Mouse (Mus musculus) embryonic stem cell, embryonic (primary cell): ENCODE measurements at regions not wholly inside any gene's neighbourhood (a gene's known extent, or its start where the extent isn't known, plus 50 kb on each side); places are given as distances from the start of the nearest gene placed in this dataset.
"Not testable (repeated sequence)": the region's sequence is repeated elsewhere in the genome, so short reads cannot be mapped to it uniquely, and the experiment has no call there.

Source experiments
- CTCF ChIA-PET, 4 experiments: fragments of 300-600 bp in 2 of 4; fragments of 350-600 bp in 2 of 4; sonication (Branson Sonifier 250); formaldehyde crosslinking; loops; one replicate each; lab custom pipeline; 2022; ENCODE audit warnings: inconsistent platforms in 2 of 4; lab: Charles Lee
- POLR2A ChIA-PET, 4 experiments: fragments of 300-600 bp in 2 of 4; fragments of 350-600 bp in 2 of 4; sonication (Branson Sonifier 250); formaldehyde crosslinking; loops; one replicate each; lab custom pipeline; 2022; ENCODE audit warnings: antibody characterized with exemption in 4 of 4, inconsistent platforms in 1 of 4; lab: Charles Lee

- ChIA-PET POLR2A (no interaction called here), CTCF (no interaction called here)
Observed at GRCm38 (mm10) chr10:72298824-72299551, 355.7 kb upstream of the Zwint start.

DNA sequence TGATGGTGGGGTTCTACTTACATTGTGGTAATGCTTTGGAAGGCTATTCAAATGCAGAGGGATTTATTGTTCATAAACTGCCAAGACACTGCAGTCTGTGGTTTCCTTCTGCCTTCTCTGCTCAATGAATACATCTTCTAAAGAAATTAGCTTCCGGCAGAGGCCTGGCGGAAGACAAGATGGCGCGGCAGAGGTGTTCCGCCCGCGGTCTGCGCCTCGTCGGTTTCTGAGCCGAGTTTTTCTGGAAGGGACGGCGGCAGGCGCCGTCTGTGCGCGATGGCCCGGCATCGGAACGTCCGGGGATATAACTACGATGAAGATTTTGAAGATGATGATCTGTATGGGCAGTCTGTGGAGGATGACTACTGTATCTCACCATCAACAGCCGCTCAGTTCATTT, 345.6 kb upstream of the Zwint start:
- CTCF ChIA-PET, POLR2A ChIA-PET: not testable (repeated sequence)

DNA sequence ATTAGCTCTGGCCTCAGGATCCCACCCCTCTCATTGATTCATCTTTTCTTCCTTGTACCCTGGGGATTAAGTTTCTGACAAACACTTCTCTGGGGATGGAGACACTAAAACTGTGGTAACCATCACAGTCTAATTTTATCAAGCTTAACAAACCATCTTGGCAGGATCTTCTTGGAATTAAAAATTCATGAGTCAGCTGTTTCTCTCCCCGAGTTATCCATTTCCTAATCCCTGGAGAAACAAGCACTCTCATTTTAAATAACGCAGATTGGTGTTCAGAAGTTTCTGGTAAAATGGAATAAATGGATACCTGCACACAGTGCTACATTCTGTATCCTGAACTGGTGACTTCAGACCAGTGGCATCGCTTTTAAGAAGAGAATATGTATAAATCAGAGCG, 336.3 kb upstream of the Zwint start:
- POLR2A ChIA-PET, result no interaction called here
- CTCF ChIA-PET, result no interaction called here

GRCm38 (mm10) chr10:72320307-72320706, 334.3 kb upstream of the Zwint start:
- ChIA-PET POLR2A (no interaction called here), CTCF (no interaction called here)

DNA sequence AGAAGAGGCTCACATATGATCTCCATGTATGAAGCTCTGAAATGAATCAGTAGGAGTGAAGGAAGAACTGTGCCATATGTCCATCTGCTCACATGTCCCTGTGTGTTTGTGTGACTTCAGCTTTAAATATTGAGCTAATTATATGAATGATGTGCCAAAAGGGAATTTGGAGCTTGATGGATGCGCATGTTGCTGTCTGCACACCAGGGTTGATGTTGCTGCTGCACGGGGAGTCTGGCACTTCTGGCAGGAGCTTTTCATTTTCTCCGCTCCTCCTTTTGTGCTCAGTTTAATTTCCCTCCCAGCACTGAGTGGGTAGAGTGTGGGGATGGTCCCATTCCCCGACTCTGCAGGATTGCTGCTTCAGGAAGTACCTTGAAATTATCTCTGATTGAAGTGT, 328.0 kb upstream of the Zwint start:
- ChIA-PET CTCF (no interaction called here), POLR2A (no interaction called here)

GRCm38 (mm10) chr10:72347253-72347652, 307.4 kb upstream of the Zwint start:
- POLR2A ChIA-PET, result no interaction called here
- CTCF ChIA-PET, result no interaction called here

GRCm38 (mm10) chr10:72347949-72348663, 306.5 kb upstream of the Zwint start:
- ChIA-PET CTCF (no interaction called here), POLR2A (no interaction called here)

GRCm38 (mm10) chr10:72352810-72353209, 301.8 kb upstream of the Zwint start:
- CTCF ChIA-PET, result no interaction called here
- POLR2A ChIA-PET, result no interaction called here

- POLR2A ChIA-PET, result no interaction called here
Observed at GRCm38 (mm10) chr10:72353515-72353914, 301.1 kb upstream of the Zwint start.

GRCm38 (mm10) chr10:72383351-72383750, 271.3 kb upstream of the Zwint start:
- ChIA-PET CTCF (no interaction called here), POLR2A (no interaction called here)

More at GRCm38 (mm10) chr10:72353515-72353914, 301.1 kb upstream of the Zwint start:
- CTCF ChIA-PET, result no interaction called here

- ChIA-PET CTCF (no interaction called here), POLR2A (no interaction called here)
Observed at GRCm38 (mm10) chr10:72384826-72385225, 269.8 kb upstream of the Zwint start.

- ChIA-PET POLR2A (no interaction called here), CTCF (interaction anchor here (0.6 to 1.7 kb wide), 13 partner anchors 89 to 1091 kb away, joined by 3 to 11 read pairs (median 4); no protein-coding TSS in a partner anchor)
Observed at GRCm38 (mm10) chr10:72391397-72391796, 263.2 kb upstream of the Zwint start.

- POLR2A ChIA-PET, result interaction anchor here in 1 of 4 experiments (0.6 kb wide), 1 partner anchor 123 kb away, joined by 3 read pairs; no protein-coding TSS in a partner anchor
- CTCF ChIA-PET, result interaction anchor here in 2 of 4 experiments (0.5 to 0.7 kb wide), 3 partner anchors 401 to 988 kb away, joined by 3 read pairs; no protein-coding TSS in a partner anchor
Observed at GRCm38 (mm10) chr10:72393279-72394041, 261.2 kb upstream of the Zwint start.

DNA sequence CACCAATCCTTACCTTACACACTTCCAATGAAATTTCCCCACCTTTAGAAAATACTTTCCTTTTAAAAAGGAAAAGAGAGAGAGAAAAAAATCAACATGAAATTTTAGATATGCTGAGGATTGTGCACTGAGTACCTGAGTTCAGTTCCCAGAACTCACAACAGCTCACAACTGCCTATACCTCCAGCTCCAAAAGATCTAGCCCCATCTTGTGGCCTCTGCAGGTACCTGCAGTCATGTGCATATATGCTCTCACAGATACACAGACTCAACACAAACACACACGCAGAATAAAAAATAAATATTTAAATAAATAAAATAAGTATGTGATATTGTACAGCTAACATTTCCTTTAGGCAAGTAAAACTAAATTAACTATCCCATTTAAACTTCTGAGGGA, 260.3 kb upstream of the Zwint start:
- POLR2A ChIA-PET, result no interaction called here

GRCm38 (mm10) chr10:72403290-72403689, 251.4 kb upstream of the Zwint start:
- ChIA-PET CTCF (no interaction called here), POLR2A (no interaction called here)

More for the DNA sequence above, 260.3 kb upstream of the Zwint start:
- CTCF ChIA-PET, result interaction anchor here in 3 of 4 experiments (0.7 to 0.8 kb wide), 4 partner anchors 338 to 1055 kb away, joined by 3 to 7 read pairs (median 4); no protein-coding TSS in a partner anchor

DNA sequence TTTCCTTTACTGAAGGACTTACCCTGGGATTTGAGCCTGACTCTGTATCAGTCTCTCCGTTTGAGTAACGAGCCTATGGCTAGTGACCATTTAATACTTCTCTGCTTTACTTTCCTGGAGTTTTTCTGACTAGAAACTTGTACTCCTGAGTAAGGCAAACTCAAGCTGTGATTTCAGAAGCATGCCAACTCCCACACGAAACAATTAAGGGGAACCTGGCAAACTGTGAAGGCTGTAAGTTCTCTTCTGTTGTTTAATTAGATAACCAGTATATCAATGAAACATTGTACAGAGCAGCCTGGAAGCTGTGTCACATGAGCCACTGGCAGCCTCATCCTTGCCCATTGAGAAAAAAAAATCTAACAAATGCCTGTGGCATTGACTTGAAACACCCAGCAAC, 244.3 kb upstream of the Zwint start:
- CTCF ChIA-PET, result no interaction called here

GRCm38 (mm10) chr10:72411670-72412069, 243.0 kb upstream of the Zwint start:
- ChIA-PET POLR2A (no interaction called here), CTCF (no interaction called here)

More for the DNA sequence above, 244.3 kb upstream of the Zwint start:
- POLR2A ChIA-PET, result no interaction called here

- ChIA-PET CTCF (no interaction called here), POLR2A (interaction anchor here in 1 of 4 experiments (0.5 kb wide), 1 partner anchor 19 kb away, joined by 4 read pairs; no protein-coding TSS in a partner anchor)
Observed at GRCm38 (mm10) chr10:72454629-72455028, 200.0 kb upstream of the Zwint start.

GRCm38 (mm10) chr10:72484315-72484714, 170.3 kb upstream of the Zwint start:
- ChIA-PET POLR2A (no interaction called here), CTCF (no interaction called here)

GRCm38 (mm10) chr10:72532431-72532830, 122.2 kb upstream of the Zwint start:
- ChIA-PET CTCF (no interaction called here), POLR2A (no interaction called here)
